Mouse (Mus musculus): ENCODE data around the gene Lrrc8b. TPM values are rescaled to one million over a fixed set of nuclear protein-coding genes. Genes with fewer than 3 reads are reported as not detected.

Gene Lrrc8b
- polyA plus RNA-seq, 1 experiment from 2014 or later: 13.4 TPM

DNA sequence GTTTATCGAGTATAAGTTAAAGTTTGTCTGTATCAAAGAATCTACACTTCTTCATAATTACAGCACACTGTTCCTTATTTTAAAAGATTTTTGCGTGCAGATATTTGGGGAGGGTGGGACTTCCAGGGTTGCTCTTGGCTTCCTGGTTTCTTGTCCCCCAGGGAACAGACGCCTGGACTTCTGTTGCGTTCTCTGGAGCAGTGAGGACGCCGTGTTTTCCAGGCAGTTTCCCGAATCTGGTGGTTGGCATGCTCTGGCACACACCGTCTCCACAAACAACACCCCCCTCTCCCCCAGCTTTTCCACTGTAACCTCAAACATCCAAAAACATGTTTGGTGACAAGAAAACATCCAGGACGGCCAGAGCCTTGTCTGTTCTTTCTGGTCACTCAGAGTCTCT, 111.2 kb downstream of the Lrrc8b start:
- H3K9me3 ChIP-seq: no peaks in the 10 kb centered on the region
- no peaks in the 10 kb centered on the region for H3K27me3 ChIP-seq
- peaks cover 16% of the 10 kb centered on the region for H3K36me3 ChIP-seq
- no peak for ATAC-seq (ENCODE audit: low FRiP score)
- peaks cover 9% of the 10 kb centered on the region; the same call in 1 of the 2 replicates for H3K4me1 ChIP-seq (replicated peaks)
- H3K4me2 ChIP-seq: no peak overlapping the region
- no peak overlapping the region for H3K27ac ChIP-seq
- WGBS: 93% methylated on average over 9 of the region's 9 CpGs
- no peak overlapping the region for H3K9ac ChIP-seq
- no peak overlapping the region for H3K4me3 ChIP-seq

DNA sequence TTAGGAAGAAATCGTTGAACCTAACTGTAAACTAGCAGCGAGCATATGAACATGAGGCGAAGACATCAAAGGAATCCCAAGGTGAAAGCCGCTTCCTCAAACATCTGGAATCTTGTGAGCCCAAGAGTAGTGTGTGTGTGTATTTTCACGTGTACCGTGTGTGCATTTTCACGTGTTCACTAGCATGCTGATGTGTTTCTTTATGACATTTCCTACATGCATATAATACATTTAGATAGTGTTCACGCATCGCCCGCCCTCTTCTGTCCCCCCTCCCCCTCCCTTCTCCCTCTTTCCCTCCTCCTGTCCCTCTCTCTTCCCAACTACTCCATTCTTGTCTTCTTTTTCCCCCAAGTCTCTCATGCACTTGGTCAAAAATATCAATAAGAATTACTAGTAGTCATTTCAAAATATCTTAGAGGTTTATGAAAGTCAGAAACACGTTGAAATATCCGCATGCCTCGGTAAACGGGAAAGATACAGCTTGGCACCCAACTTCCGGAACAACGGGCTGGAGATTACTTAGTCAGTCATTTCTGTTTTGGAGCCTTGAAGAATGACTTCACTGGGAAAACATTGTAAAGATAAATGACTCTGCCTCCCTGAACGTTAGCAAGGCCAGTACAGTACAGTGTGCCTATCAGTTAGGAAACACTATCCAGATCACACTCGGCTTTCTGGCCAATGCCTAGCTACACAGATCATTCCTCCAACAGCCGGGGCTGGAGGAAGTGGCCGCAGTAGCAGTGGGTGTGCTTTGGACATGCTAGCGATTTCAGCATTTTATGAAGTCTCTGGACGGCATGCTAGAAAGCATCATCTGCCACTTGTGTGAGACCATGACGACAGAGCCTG, 112.1 kb downstream of the Lrrc8b start:
- peaks cover 9% of the 10 kb centered on the region; the same call in 1 of the 2 replicates for H3K4me1 ChIP-seq (replicated peaks)
- H3K27ac ChIP-seq: no peak overlapping the region
- ATAC-seq (ENCODE audit: low FRiP score): no peak
- no peaks in the 10 kb centered on the region for H3K9me3 ChIP-seq
- no peak overlapping the region for H3K4me2 ChIP-seq
- no peak overlapping the region for H3K4me3 ChIP-seq
- H3K9ac ChIP-seq: no peak overlapping the region
- H3K27me3 ChIP-seq: no peaks in the 10 kb centered on the region
- WGBS: 94% methylated on average over 23 of the region's 23 CpGs
- H3K36me3 ChIP-seq: peaks cover 16% of the 10 kb centered on the region

DNA sequence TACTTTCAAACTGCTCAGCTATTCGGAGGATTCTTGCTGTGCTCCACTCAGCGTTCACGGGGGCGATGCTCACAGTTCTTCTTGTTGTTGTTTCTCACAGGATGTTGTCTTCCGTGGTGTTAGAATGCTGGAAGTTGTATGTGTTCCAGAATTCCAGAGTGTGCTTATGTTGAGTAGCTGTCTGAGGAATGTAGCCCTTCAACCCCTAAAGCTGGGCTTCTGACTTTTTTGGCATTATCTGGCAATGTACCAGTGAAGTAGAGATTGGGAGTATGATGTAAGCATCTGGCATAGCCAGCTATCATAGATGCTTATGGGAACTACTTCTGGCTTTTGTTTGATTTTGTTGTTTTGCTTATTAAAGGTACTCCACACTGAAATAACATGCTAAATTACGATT, 115.0 kb downstream of the Lrrc8b start:
- no peaks in the 10 kb centered on the region for H3K9me3 ChIP-seq
- no peak for ATAC-seq (ENCODE audit: low FRiP score)
- H3K4me1 ChIP-seq (replicated peaks): 0 out of 2 replicates have a peak, but pooled peaks cover 3% of the 10 kb centered on the region
- no peaks in the 10 kb centered on the region for H3K27me3 ChIP-seq
- WGBS: 82% methylated on average over 6 of the region's 6 CpGs
- H3K27ac ChIP-seq: no peak overlapping the region
- H3K9ac ChIP-seq: no peak overlapping the region
- H3K36me3 ChIP-seq: peaks cover 8% of the 10 kb centered on the region; the same call in 1 of the 2 replicates
- no peak overlapping the region for H3K4me2 ChIP-seq
- no peak overlapping the region for H3K4me3 ChIP-seq

DNA sequence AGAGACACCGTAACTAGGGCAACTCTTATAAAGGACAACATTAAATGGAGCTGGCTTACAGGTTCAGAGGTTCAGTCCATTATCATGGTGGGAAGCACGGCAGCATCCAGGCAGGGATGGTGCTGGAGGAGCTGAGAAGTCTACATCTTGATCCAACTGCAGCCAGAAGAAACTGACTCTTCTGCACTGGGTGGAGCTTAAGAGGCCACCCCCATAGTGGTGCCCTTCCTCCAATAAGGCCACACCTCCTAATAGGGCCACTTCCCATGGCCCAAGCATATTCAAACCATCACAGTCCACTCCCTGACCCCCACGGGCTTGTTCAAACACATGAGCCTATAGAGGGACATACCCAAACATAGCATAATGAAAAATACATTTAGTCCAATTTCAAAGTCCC, 119.6 kb downstream of the Lrrc8b start:
- no peak overlapping the region for H3K9ac ChIP-seq
- WGBS: 97% methylated on average over 3 of the region's 3 CpGs
- no peaks in the 10 kb centered on the region for H3K27me3 ChIP-seq
- H3K4me3 ChIP-seq: no peak overlapping the region
- no peak overlapping the region for H3K27ac ChIP-seq
- no peaks in the 10 kb centered on the region for H3K36me3 ChIP-seq
- H3K4me1 ChIP-seq (replicated peaks): no peaks in the 10 kb centered on the region
- no peak overlapping the region for H3K4me2 ChIP-seq
- no peak for ATAC-seq (ENCODE audit: low FRiP score)
- H3K9me3 ChIP-seq: peaks cover 1% of the 10 kb centered on the region; the same call in 1 of the 2 replicates

DNA sequence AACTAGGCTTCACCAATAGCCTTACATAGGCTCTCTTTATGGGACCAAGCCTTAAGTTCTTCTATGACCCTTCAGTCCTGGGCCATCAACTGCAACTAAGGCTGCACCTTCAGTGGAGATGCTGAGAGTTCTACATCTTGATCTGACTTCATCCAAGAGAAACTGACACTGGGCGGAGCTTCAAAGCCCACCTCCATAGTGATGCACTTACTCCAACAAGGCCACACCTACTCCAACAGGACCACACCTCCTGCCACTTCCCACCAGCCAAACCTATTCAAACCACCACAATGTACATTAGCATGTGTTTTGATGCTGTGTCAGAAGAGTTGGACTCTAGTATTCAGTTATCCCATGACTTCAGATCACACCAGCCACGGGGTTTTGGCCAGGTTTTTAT, 120.6 kb downstream of the Lrrc8b start:
- Histone ChIP-seq H3K27me3 (no peaks in the 10 kb centered on the region), H3K27ac (no peak overlapping the region), H3K36me3 (no peaks in the 10 kb centered on the region), H3K4me2 (no peak overlapping the region), H3K4me1 (replicated peaks) (no peaks in the 10 kb centered on the region), H3K9ac (no peak overlapping the region), H3K9me3 (peaks cover 3% of the 10 kb centered on the region; the same call in 1 of the 2 replicates), H3K4me3 (no peak overlapping the region)
- 96% methylated on average over 2 of the region's 2 CpGs for WGBS
- ATAC-seq (ENCODE audit: low FRiP score): no peak

DNA sequence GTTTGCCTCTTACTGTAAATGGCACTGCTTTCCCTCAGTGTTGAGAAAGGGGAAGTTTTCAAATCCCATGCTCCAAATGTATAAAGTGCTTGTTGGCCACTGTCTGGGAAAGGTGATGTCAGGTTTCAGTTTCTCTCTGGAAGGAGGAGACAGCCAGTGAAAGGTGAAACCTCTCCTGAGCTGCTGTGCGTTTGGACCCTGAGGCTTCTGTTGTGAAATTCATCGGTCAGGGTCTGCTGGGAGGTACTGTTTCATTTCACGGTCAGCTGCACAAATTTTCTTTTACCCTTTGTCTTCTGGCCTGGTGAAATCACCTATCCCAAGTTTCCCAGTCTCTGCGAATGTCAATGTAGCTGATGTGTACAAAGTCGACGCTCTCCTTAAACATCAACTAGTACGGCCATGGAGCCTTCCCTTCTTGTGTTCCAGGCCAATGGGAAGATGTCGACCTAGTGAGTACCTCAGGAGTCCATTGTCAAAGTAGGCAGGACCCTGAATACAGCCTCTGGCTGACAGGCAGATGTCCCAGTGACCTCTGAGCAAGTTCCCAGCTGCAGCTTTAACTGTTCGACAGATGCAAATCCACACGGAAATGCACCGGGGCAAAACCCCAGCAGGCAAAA, 121.6 kb downstream of the Lrrc8b start:
- WGBS: 65% methylated on average over 11 of the region's 11 CpGs
- no peak overlapping the region for H3K4me2 ChIP-seq
- H3K9me3 ChIP-seq: peaks cover 3% of the 10 kb centered on the region; the same call in 1 of the 2 replicates
- no peak for ATAC-seq (ENCODE audit: low FRiP score)
- H3K36me3 ChIP-seq: no peaks in the 10 kb centered on the region
- H3K27ac ChIP-seq: no peak overlapping the region
- no peak overlapping the region for H3K4me3 ChIP-seq
- H3K9ac ChIP-seq: no peak overlapping the region
- H3K27me3 ChIP-seq: no peaks in the 10 kb centered on the region
- no peaks in the 10 kb centered on the region for H3K4me1 ChIP-seq (replicated peaks)

Other genes starting within 250 kb of the Lrrc8b start
- 0.97 and 1.6 TPM in 2 replicates for gene Gbp10, start 176.2 kb upstream of the Lrrc8b start, polyA plus RNA-seq (2015; fragmentation: Nextera tagmentation; extraction: Ambion mirVana)
- 0.34 and 0.62 TPM in 2 replicates for gene Gm43302, start 122.1 kb upstream of the Lrrc8b start, polyA plus RNA-seq (2015; fragmentation: Nextera tagmentation; extraction: Ambion mirVana)
- gene Gbp6, start 122.1 kb upstream of the Lrrc8b start, polyA plus RNA-seq (2015; fragmentation: Nextera tagmentation; extraction: Ambion mirVana): 3.9 and 4.1 TPM in 2 replicates
- 11.8 and 14.0 TPM in 2 replicates for gene Lrrc8c, start 103.6 kb downstream of the Lrrc8b start, polyA plus RNA-seq (2015; fragmentation: Nextera tagmentation; extraction: Ambion mirVana)